ENCODE assay signal across 11 mouse cellular contexts in genomic region chr4:55280706-55281105, GRCm38 (mm10).
A peak's percentile ranks its signal among the peaks of the same experiment; 100 is the strongest.
DNase-seq lines count a peak whose midpoint lies in the region; ATAC-seq and TF ChIP-seq lines count a peak whose summit lies in the region.
"Had no signal": no experiment of that assay in that cellular context is flagged by ENCODE, and none has a peak within 500 bp of the region (broad histone marks: within the 10 kb centered on the region; RNA-seq: fewer than 3 reads in every experiment).

No protein-coding gene starts in this region.

- H3K9ac ChIP-seq in hindbrain, postnatal 0 days (replicated peaks; ENCODE audit: low read length), result no peak overlapping the region
- no peak overlapping the region for H3K9ac ChIP-seq in liver, postnatal 0 days (replicated peaks)
- H3K9ac ChIP-seq: liver, embryonic 13.5 days had no signal

- H3K4me3 ChIP-seq in hindbrain, postnatal 0 days (ENCODE audit: low read length), result no peak overlapping the region
- H3K4me3 ChIP-seq in hindbrain, embryonic 10.5 days, result no peak overlapping the region
- no peak overlapping the region for H3K4me3 ChIP-seq in liver, postnatal 0 days (ENCODE audit: low read depth, low read length)
- H3K4me3 ChIP-seq: erythroblast, embryonic 14.5 days; liver, embryonic 13.5 days had no signal

- H3K27ac ChIP-seq in hindbrain, postnatal 0 days, result no peak overlapping the region
- H3K27ac ChIP-seq in hindbrain, embryonic 10.5 days, result no peak overlapping the region
- H3K27ac ChIP-seq in liver, postnatal 0 days (ENCODE audit: low read depth), result no peak overlapping the region
- H3K27ac ChIP-seq: liver, embryonic 13.5 days had no signal

- no peaks in the 10 kb centered on the region for H3K27me3 ChIP-seq in hindbrain, postnatal 0 days (ENCODE audit: insufficient read depth, low read length)
- H3K27me3 ChIP-seq in hindbrain, embryonic 10.5 days (ENCODE audit: insufficient read depth, poor library complexity, severe bottlenecking), result no peaks in the 10 kb centered on the region
- no peaks in the 10 kb centered on the region for H3K27me3 ChIP-seq in liver, postnatal 0 days (ENCODE audit: insufficient read depth, low read length)
- H3K27me3 ChIP-seq: liver, embryonic 13.5 days had no signal

- 90% methylated on average over 3 of the region's 3 CpGs for WGBS in hindbrain, postnatal 0 days
- 85% methylated on average over 3 of the region's 3 CpGs for WGBS in hindbrain, embryonic 10.5 days
- 72% methylated on average over 3 of the region's 3 CpGs for WGBS in liver, postnatal 0 days (ENCODE audit: insufficient replicate concordance)

- TF ChIP-seq CTCF in hindbrain, postnatal 0 days (IDR thresholded peaks at IDR 0.05; ENCODE audit: low read depth), result peak; percentile 18; the same call in 1 of the 2 replicates
- TF ChIP-seq CTCF in liver, postnatal 0 days (IDR thresholded peaks at IDR 0.05; ENCODE audit: low read depth), result peak; percentile 49

- no peak overlapping the region for H3K4me2 ChIP-seq in hindbrain, postnatal 0 days (ENCODE audit: low read depth, low read length)
- H3K4me2 ChIP-seq in liver, postnatal 0 days (ENCODE audit: low read depth, low read length), result no peak overlapping the region
- H3K4me2 ChIP-seq: liver, embryonic 13.5 days had no signal

- H3K9me3 ChIP-seq in hindbrain, postnatal 0 days (ENCODE audit: low read length), result no peaks in the 10 kb centered on the region
- no peaks in the 10 kb centered on the region for H3K9me3 ChIP-seq in hindbrain, embryonic 10.5 days
- H3K9me3 ChIP-seq in liver, postnatal 0 days (ENCODE audit: low read length), result no peaks in the 10 kb centered on the region
- H3K9me3 ChIP-seq: liver, embryonic 13.5 days had no signal

- no peak for TF ChIP-seq EP300 in liver, postnatal 0 days (IDR thresholded peaks at IDR 0.05; ENCODE audit: low read depth)

- H3K36me3 ChIP-seq in hindbrain, postnatal 0 days (ENCODE audit: insufficient read depth, low read length), result no peaks in the 10 kb centered on the region
- H3K36me3 ChIP-seq in hindbrain, embryonic 10.5 days, result no peaks in the 10 kb centered on the region
- no peaks in the 10 kb centered on the region for H3K36me3 ChIP-seq in liver, postnatal 0 days (replicated peaks; ENCODE audit: insufficient read depth, low read length)
- H3K36me3 ChIP-seq: liver, embryonic 13.5 days had no signal

- ATAC-seq in hindbrain, postnatal 0 days, result no peak
- no peak for ATAC-seq in liver, postnatal 0 days

- no peak for DNase-seq in hindbrain, postnatal 0 days (ENCODE audit: low spot score)
- DNase-seq in hindbrain, embryonic 10.5 days (ENCODE audit: low spot score), result no peak
- peak; percentile 40 for DNase-seq in 3T3-L1 (ENCODE audit: low read depth, low spot score)
- DNase-seq in CD8-positive naive resting alpha-beta T cell, adult 2 months (ENCODE audit: low read depth in 2 of 2, low spot score in 2 of 2), result peak; percentile 24 to 45
- DNase-seq in liver, postnatal 0 days, result peak; percentile 30
- no peak for DNase-seq in layer of hippocampus, postnatal 14 days (ENCODE audit: low spot score in 2 of 2)
- no peak for DNase-seq in left cerebral cortex, adult 8-10 months (ENCODE audit: low spot score in 2 of 2)
- no peak for DNase-seq in ovary, postnatal 36 days (ENCODE audit: low spot score)
- DNase-seq: gastrocnemius, postnatal 10 days; liver, embryonic 13.5 days had no signal

- H3K4me1 ChIP-seq in hindbrain, postnatal 0 days (ENCODE audit: insufficient read depth, low read length), result no peaks in the 10 kb centered on the region
- H3K4me1 ChIP-seq in hindbrain, embryonic 10.5 days (replicated peaks), result peaks cover 14% of the 10 kb centered on the region; the same call in 1 of the 2 replicates
- no peaks in the 10 kb centered on the region for H3K4me1 ChIP-seq in liver, postnatal 0 days (ENCODE audit: insufficient read depth)
- H3K4me1 ChIP-seq: liver, embryonic 13.5 days had no signal

Comparison
In these comparisons a context has a peak if more than half of its experiments do, and no peak if none do; other contexts are left out.
1. DNase-seq: peak in 3T3-L1 (single experiment), CD8-positive naive resting alpha-beta T cell, adult 2 months (2 of 2) and liver, postnatal 0 days (single experiment); none in hindbrain, postnatal 0 days (single experiment), hindbrain, embryonic 10.5 days (single experiment), layer of hippocampus, postnatal 14 days (0 of 2), left cerebral cortex, adult 8-10 months (0 of 2) and ovary, postnatal 36 days (single experiment).